Mouse (Mus musculus) MEL (cell line): Measurements from ENCODE around the gene Plekhh3. TPM values are rescaled to one million over a fixed set of nuclear protein-coding genes. Genes with fewer than 3 reads are reported as not detected.
A peak's percentile ranks its signal among the peaks of the same experiment; 100 is the strongest.

Experiments used
- DNase-seq: peaks from one replicate; pipeline ENCODE4 v3.0.0; 2011; ENCODE audit warnings: low read depth, low spot score
- H3K27ac ChIP-seq: 2 replicates; pipeline ENCODE4 v1.5.1; 2012; ENCODE audit warnings: low read depth, mild to moderate bottlenecking, control low read depth, low read length, moderate library complexity; ENCODE audit not compliant: control insufficient read depth
- H3K27me3 ChIP-seq, 2 experiments: fragments of 150-350 bp in 1 of 2; sonication (generic) in 1 of 2; 2 replicates each; pipeline ENCODE4 v1.6.1; 2012; ENCODE audit warnings: low read length in 2 of 2, mild to moderate bottlenecking in 2 of 2, improper control_type of control experiment in 1 of 2, moderate library complexity in 1 of 2; ENCODE audit not compliant: insufficient read depth in 2 of 2, control insufficient read depth in 1 of 2
- H3K36me3 ChIP-seq, 2 experiments: 2 replicates each; pipeline ENCODE4 v1.6.1; 2012 to 2014; ENCODE audit warnings: low read length in 2 of 2, improper control_type of control experiment in 1 of 2, inconsistent platforms in 1 of 2, mild to moderate bottlenecking in 1 of 2; ENCODE audit not compliant: insufficient read depth in 2 of 2, control insufficient read depth in 1 of 2
- H3K4me1 ChIP-seq, 2 experiments: fragments of 150-350 bp in 1 of 2; sonication (generic) in 1 of 2; 2 replicates each; pipeline ENCODE4 v1.6.1; 2012; ENCODE audit warnings: low read length in 2 of 2, improper control_type of control experiment in 1 of 2, mild to moderate bottlenecking in 1 of 2; ENCODE audit not compliant: insufficient read depth in 2 of 2, control insufficient read depth in 1 of 2
- H3K4me3 ChIP-seq, 2 experiments: fragments of 150-350 bp in 1 of 2; sonication (generic) in 1 of 2; 2 replicates each; pipeline ENCODE4 v1.5.1; 2012; ENCODE audit warnings: low read depth in 2 of 2, low read length in 2 of 2, mild to moderate bottlenecking in 2 of 2, moderate library complexity in 2 of 2, control low read depth in 1 of 2, improper control_type of control experiment in 1 of 2; ENCODE audit not compliant: control insufficient read depth in 1 of 2, insufficient read depth in 1 of 2
- H3K79me2 ChIP-seq: 2 replicates; pipeline ENCODE4 v1.6.1; 2012; ENCODE audit warnings: mild to moderate bottlenecking, low read length, moderate library complexity; ENCODE audit not compliant: control insufficient read depth, poor library complexity, insufficient read depth
- H3K9ac ChIP-seq: 2 replicates; pipeline ENCODE4 v1.6.1; 2012; ENCODE audit warnings: low read depth, mild to moderate bottlenecking, control low read depth, low read length, moderate library complexity; ENCODE audit not compliant: control insufficient read depth, poor library complexity, severe bottlenecking
- H3K9me3 ChIP-seq: fragments of 150-350 bp; sonication (generic); replicated peaks from 2 replicates; pipeline ENCODE4 v1.6.1; 2012; ENCODE audit warnings: mild to moderate bottlenecking, low read length, improper control_type of control experiment, moderate library complexity; ENCODE audit not compliant: insufficient read depth
- CTCF ChIP-seq, 3 experiments: IDR thresholded peaks in 2 of 3; conservative IDR thresholded peaks in 1 of 3; 2 replicates each; pipeline ENCODE4 v1.5.1; 2011 to 2012; ENCODE audit warnings: low read length in 3 of 3, low read depth in 2 of 3, mild to moderate bottlenecking in 2 of 3, improper control_type of control experiment in 1 of 3, inconsistent platforms in 1 of 3, mixed read lengths in 1 of 3, moderate library complexity in 1 of 3; ENCODE audit not compliant: control insufficient read depth in 1 of 3, insufficient read depth in 1 of 3, poor library complexity in 1 of 3, severe bottlenecking in 1 of 3
- EP300 ChIP-seq, 2 experiments: IDR thresholded peaks; 2 replicates each; pipeline ENCODE4 v1.6.1; 2011; ENCODE audit warnings: improper control_type of control experiment in 2 of 2, low read length in 2 of 2, low read depth in 1 of 2, mild to moderate bottlenecking in 1 of 2
- GABPA ChIP-seq: IDR thresholded peaks from 2 replicates; pipeline ENCODE4 v1.6.1; 2012; ENCODE audit warnings: low read depth, mild to moderate bottlenecking, inconsistent platforms, low read length, improper control_type of control experiment, moderate library complexity
- JUND ChIP-seq: IDR thresholded peaks from 2 replicates; pipeline ENCODE4 v1.6.1; 2011; ENCODE audit warnings: low read depth, mild to moderate bottlenecking, improper control_type of control experiment, low read length
- KAT2A ChIP-seq: conservative IDR thresholded peaks from 2 replicates; pipeline ENCODE4 v1.6.1; 2012; ENCODE audit warnings: low read depth, low read length, improper control_type of control experiment, inconsistent platforms
- MAX ChIP-seq: IDR thresholded peaks from 2 replicates; pipeline ENCODE4 v1.6.1; 2011; ENCODE audit warnings: low read length, improper control_type of control experiment
- MEF2A ChIP-seq: IDR thresholded peaks from 2 replicates; pipeline ENCODE4 v1.6.1; 2014; ENCODE audit warnings: low read depth, mild to moderate bottlenecking, inconsistent platforms, low read length, improper control_type of control experiment; ENCODE audit not compliant: poor library complexity, insufficient replicate concordance, severe bottlenecking; ENCODE audit errors: extremely low read depth
- MYB ChIP-seq: IDR thresholded peaks from 2 replicates; pipeline ENCODE4 v1.6.1; 2011; ENCODE audit warnings: mild to moderate bottlenecking, low read depth, low read length, improper control_type of control experiment
- NRF1 ChIP-seq: IDR thresholded peaks from 2 replicates; pipeline ENCODE4 v1.6.1; 2014; ENCODE audit warnings: low read depth, mild to moderate bottlenecking, inconsistent platforms, low read length, improper control_type of control experiment, moderate library complexity; ENCODE audit not compliant: poor library complexity, insufficient read depth, severe bottlenecking
- POLR2A ChIP-seq, 2 experiments: IDR thresholded peaks; 2 replicates each; pipeline ENCODE4 v1.6.1; 2011 to 2012; ENCODE audit warnings: low read length in 2 of 2, mild to moderate bottlenecking in 2 of 2, control low read depth in 1 of 2, improper control_type of control experiment in 1 of 2, low read depth in 1 of 2, moderate library complexity in 1 of 2; ENCODE audit not compliant: control insufficient read depth in 1 of 2, insufficient read depth in 1 of 2, poor library complexity in 1 of 2
- POLR2AphosphoS5 ChIP-seq: IDR thresholded peaks from 2 replicates; pipeline ENCODE4 v1.6.1; 2012; ENCODE audit warnings: low read depth, borderline replicate concordance, mild to moderate bottlenecking, inconsistent platforms, low read length, moderate library complexity, mixed read lengths
- RCOR1 ChIP-seq: IDR thresholded peaks from 2 replicates; pipeline ENCODE4 v1.6.1; 2012; ENCODE audit warnings: low read depth, mild to moderate bottlenecking, inconsistent platforms, low read length, improper control_type of control experiment
- SIN3A ChIP-seq: IDR thresholded peaks from 2 replicates; pipeline ENCODE4 v1.6.1; 2012; ENCODE audit warnings: low read length, improper control_type of control experiment, inconsistent platforms
- SMC3 ChIP-seq: IDR thresholded peaks from 2 replicates; pipeline ENCODE4 v1.6.1; 2011; ENCODE audit warnings: low read depth, low read length, improper control_type of control experiment
- TAL1 ChIP-seq: IDR thresholded peaks from 2 replicates; pipeline ENCODE4 v1.6.1; 2012; ENCODE audit warnings: mild to moderate bottlenecking, inconsistent platforms, low read length, moderate library complexity, mixed read lengths
- TBP ChIP-seq: IDR thresholded peaks from 2 replicates; pipeline ENCODE4 v1.8.0; 2011; ENCODE audit warnings: low read depth, low read length, improper control_type of control experiment
- UBTF ChIP-seq: IDR thresholded peaks from 2 replicates; pipeline ENCODE4 v1.6.1; 2012; ENCODE audit warnings: low read depth, mild to moderate bottlenecking, inconsistent platforms, low read length, improper control_type of control experiment, moderate library complexity, borderline replicate concordance; ENCODE audit not compliant: insufficient read depth
- USF1 ChIP-seq: IDR thresholded peaks from 2 replicates; pipeline ENCODE4 v1.6.1; 2014; ENCODE audit warnings: low read depth, mild to moderate bottlenecking, inconsistent platforms, low read length, improper control_type of control experiment, moderate library complexity
- USF2 ChIP-seq, 2 experiments: IDR thresholded peaks; 2 replicates each; pipeline ENCODE4 v1.6.1; 2011 to 2012; ENCODE audit warnings: improper control_type of control experiment in 2 of 2, low read length in 2 of 2, borderline replicate concordance in 1 of 2, inconsistent platforms in 1 of 2, low read depth in 1 of 2, mild to moderate bottlenecking in 1 of 2; ENCODE audit not compliant: insufficient read depth in 1 of 2
- ZC3H11A ChIP-seq: IDR thresholded peaks from 2 replicates; pipeline ENCODE4 v1.6.1; 2012; ENCODE audit warnings: low read depth, mild to moderate bottlenecking, inconsistent platforms, low read length, improper control_type of control experiment
- ZMIZ1 ChIP-seq: IDR thresholded peaks from 2 replicates; pipeline ENCODE4 v1.6.1; 2012; ENCODE audit warnings: low read depth, mild to moderate bottlenecking, inconsistent platforms, low read length, improper control_type of control experiment, moderate library complexity
- ZNF384 ChIP-seq: IDR thresholded peaks from 2 replicates; pipeline ENCODE4 v1.6.1; 2012; ENCODE audit warnings: low read depth, mild to moderate bottlenecking, inconsistent platforms, low read length, improper control_type of control experiment
- polyA plus RNA-seq, 2 experiments: library from polyadenylated mRNA; stranded (reverse) in 1 of 2; unstranded in 1 of 2; fragments of >175 nt in 1 of 2; fragments of >200 nt in 1 of 2; gene quantifications; 2 replicates each; pipeline versions ENCODE4 v1.2.1 to v1.2.4; 2012; ENCODE audit warnings: low replicate concordance in 2 of 2, low read depth in 1 of 2; ENCODE audit not compliant: insufficient read length in 2 of 2, insufficient read depth in 1 of 2, missing spikeins in 1 of 2
- total RNA-seq: library from RNA; depleted of rRNA; stranded (reverse); fragments of 300-350 nt; gene quantifications from 2 replicates; pipeline ENCODE4 v1.2.3, GENCODE M21; 2012

Gene Plekhh3
- total and polyA plus RNA-seq, 3 experiments: 0.81 to 1.5 TPM; not detected in 1

- TF ChIP-seq KAT2A (no peak), SIN3A (no peak), ZNF384 (peak; percentile 56)
- H3K36me3 ChIP-seq: no peaks in the 10 kb centered on the region
- no peaks in the 10 kb centered on the region for H3K9me3 ChIP-seq
- H3K4me1 ChIP-seq: peaks cover 0 to 16% of the 10 kb centered on the region in 2 experiments; a peak in 1 of 4 replicates
- H3K27me3 ChIP-seq: peaks cover 0 to 6% of the 10 kb centered on the region in 2 experiments; a peak in 3 of 4 replicates
- H3K4me3 ChIP-seq: peak overlapping the region in 1 of 2 experiments; percentile 1; a peak in 2 of 4 replicates
- peak overlapping the region; percentile 7; the same call in 1 of the 2 replicates for H3K9ac ChIP-seq
- no peak overlapping the region for H3K27ac ChIP-seq
- no peaks in the 10 kb centered on the region for H3K79me2 ChIP-seq
- DNase-seq: peak; percentile 52
Observed at GRCm38 (mm10) chr11:101143338-101144225, 27.6 kb downstream of the Plekhh3 start.

GRCm38 (mm10) chr11:101142215-101142967, 28.8 kb downstream of the Plekhh3 start:
- no peaks in the 10 kb centered on the region for H3K9me3 ChIP-seq
- no peak for DNase-seq
- H3K36me3 ChIP-seq: no peaks in the 10 kb centered on the region
- no peak overlapping the region for H3K9ac ChIP-seq
- H3K27ac ChIP-seq: no peak overlapping the region
- H3K4me3 ChIP-seq: no peak overlapping the region
- no peak for TF ChIP-seq CTCF (IDR thresholded peaks at IDR 0.05 in 2 of 3, conservative IDR thresholded peaks at IDR 0.05 in 1 of 3; ENCODE audit: control insufficient read depth in 1 of 3, insufficient read depth in 1 of 3, low read depth in 2 of 3, low read length in 3 of 3, poor library complexity in 1 of 3, severe bottlenecking in 1 of 3)
- TF ChIP-seq USF1: no peak
- no peak for TF ChIP-seq RCOR1
- TF ChIP-seq, all 39 proteins: peak for 0
- peaks cover 0 to 6% of the 10 kb centered on the region in 2 experiments; a peak in 3 of 4 replicates for H3K27me3 ChIP-seq
- H3K4me1 ChIP-seq: peaks cover 0 to 19% of the 10 kb centered on the region in 2 experiments; a peak in 1 of 4 replicates
- H3K79me2 ChIP-seq: no peaks in the 10 kb centered on the region

- no peak overlapping the region for H3K9ac ChIP-seq
- H3K4me3 ChIP-seq: no peak overlapping the region
- DNase-seq: no peak
- no peaks in the 10 kb centered on the region for H3K79me2 ChIP-seq
- no peak overlapping the region for H3K27ac ChIP-seq
- no peaks in the 10 kb centered on the region for H3K36me3 ChIP-seq
- H3K4me1 ChIP-seq: peaks cover 0 to 19% of the 10 kb centered on the region in 2 experiments; a peak in 1 of 4 replicates
- H3K9me3 ChIP-seq: no peaks in the 10 kb centered on the region
- peaks cover 0 to 6% of the 10 kb centered on the region in 2 experiments; a peak in 2 of 4 replicates for H3K27me3 ChIP-seq
- TF ChIP-seq POLR2A (IDR thresholded peaks at IDR 0.05; ENCODE audit: control insufficient read depth in 1 of 2, insufficient read depth in 1 of 2, low read depth in 1 of 2, low read length in 2 of 2, poor library complexity in 1 of 2) (no peak), GABPA (no peak), POLR2AphosphoS5 (no peak), SMC3 (no peak), MYB (no peak), JUND (no peak), TBP (no peak), MAX (no peak), NRF1 (no peak), EP300 (IDR thresholded peaks at IDR 0.05; ENCODE audit: low read depth in 1 of 2, low read length in 2 of 2) (no peak), USF2 (IDR thresholded peaks at IDR 0.05; ENCODE audit: borderline replicate concordance in 1 of 2, insufficient read depth in 1 of 2, low read depth in 1 of 2, low read length in 2 of 2) (no peak), SIN3A (no peak), MEF2A (no peak), TAL1 (no peak), ZMIZ1 (no peak), ZC3H11A (no peak), UBTF (no peak)
Observed at GRCm38 (mm10) chr11:101141088-101141487, 30.1 kb downstream of the Plekhh3 start.
